In the genomic region with DNA sequence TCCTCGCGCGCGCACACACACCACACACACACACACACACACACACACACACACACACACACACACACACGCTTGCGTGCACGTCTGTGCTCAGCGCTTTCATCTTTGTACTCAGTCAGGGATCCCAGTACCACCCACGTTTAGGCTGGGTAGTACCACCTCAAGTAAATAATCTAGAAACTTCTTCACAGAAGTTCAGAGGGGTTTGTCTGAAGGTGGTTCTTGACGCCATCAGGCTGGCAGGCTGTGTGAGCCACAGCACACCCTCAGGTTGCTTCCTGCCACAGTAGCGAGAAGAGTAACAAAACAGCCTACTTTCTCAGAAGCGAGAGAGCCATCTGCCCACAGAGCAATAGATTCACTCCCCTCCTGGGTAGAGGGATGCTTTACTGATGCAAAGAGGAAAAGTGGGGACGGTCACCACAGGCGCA, we compare ENCODE assay signal across 8 mouse cellular contexts.
DNase-seq lines count a peak whose midpoint lies in the region; ATAC-seq lines count a peak whose summit lies in the region.

No protein-coding gene starts in this region.

- H3K27me3 ChIP-seq in hindbrain, embryonic 10.5 days (ENCODE audit: insufficient read depth, poor library complexity, severe bottlenecking), result no peaks in the 10 kb centered on the region
- H3K27me3 ChIP-seq in midbrain, embryonic 11.5 days (ENCODE audit: control insufficient read depth, insufficient read depth, low read length), result no peaks in the 10 kb centered on the region

- H3K4me2 ChIP-seq in midbrain, embryonic 11.5 days, result peak overlapping the region; percentile 38; the same call in 1 of the 2 replicates

- ATAC-seq in frontal cortex, adult (ENCODE audit: low TSS enrichment), result peak; percentile 65
- ATAC-seq in midbrain, embryonic 11.5 days (ENCODE audit: low FRiP score), result peak; percentile 33
- ATAC-seq in megakaryocyte-erythroid progenitor cell, adult 5-6 weeks (replicated peaks; ENCODE audit: low FRiP score, low TSS enrichment, poor library complexity, severe bottlenecking), result no peak

- H3K4me1 ChIP-seq in hindbrain, embryonic 10.5 days (replicated peaks), result peaks cover 43% of the 10 kb centered on the region
- H3K4me1 ChIP-seq in midbrain, embryonic 11.5 days (ENCODE audit: control insufficient read depth, insufficient read depth, low read length), result peaks cover 36% of the 10 kb centered on the region

- H3K9ac ChIP-seq in midbrain, embryonic 11.5 days (ENCODE audit: low read length), result peak overlapping the region; percentile 58

- peak overlapping the region; percentile 39 for H3K4me3 ChIP-seq in hindbrain, embryonic 10.5 days
- no peak overlapping the region for H3K4me3 ChIP-seq in midbrain, embryonic 11.5 days (ENCODE audit: low read depth, low read length)

- 15% methylated on average over 14 of the region's 14 CpGs for WGBS in hindbrain, embryonic 10.5 days
- 18% methylated on average over 14 of the region's 14 CpGs for WGBS in midbrain, embryonic 11.5 days

- H3K36me3 ChIP-seq in hindbrain, embryonic 10.5 days, result no peaks in the 10 kb centered on the region
- no peaks in the 10 kb centered on the region for H3K36me3 ChIP-seq in midbrain, embryonic 11.5 days (ENCODE audit: control insufficient read depth, insufficient read depth, low read length)

- no peaks in the 10 kb centered on the region for H3K9me3 ChIP-seq in hindbrain, embryonic 10.5 days
- no peaks in the 10 kb centered on the region for H3K9me3 ChIP-seq in midbrain, embryonic 11.5 days (ENCODE audit: control insufficient read depth, low read length)

- DNase-seq in frontal cortex, postnatal 10 days (ENCODE audit: low spot score in 2 of 2), result no peak
- DNase-seq in CD4-positive helper T cell, adult 2 months (ENCODE audit: low read depth, low spot score), result peak; percentile 68
- no peak for DNase-seq in hindbrain, embryonic 10.5 days (ENCODE audit: low spot score)
- DNase-seq in midbrain, embryonic 11.5 days (ENCODE audit: low spot score, missing footprints), result no peak
- no peak for DNase-seq in Muller cell, postnatal 12 days (ENCODE audit: inconsistent ontology term)
- no peak for DNase-seq in frontal cortex, postnatal 36 days (ENCODE audit: low spot score in 2 of 2)

- H3K27ac ChIP-seq in hindbrain, embryonic 10.5 days, result peak overlapping the region; percentile 86
- peak overlapping the region; percentile 84 for H3K27ac ChIP-seq in midbrain, embryonic 11.5 days (ENCODE audit: low read depth, low read length)
